Mouse (Mus musculus): ENCODE results near the gene U90926. TPM values are rescaled to one million over a fixed set of nuclear protein-coding genes. Genes with fewer than 3 reads are reported as not detected.

U90926 gene
- total RNA-seq (2014; rRNA removed) (not detected in 2 replicates), polyA plus RNA-seq (2012; rRNA removed) (not detected in 2 replicates)

GRCm38 (mm10) chr5:92215308-92215707 is at the start of gene U90926:
Gene U90926 (minus strand): TSS chr5:92215408.
- no peak within 1 kb of the TSS for H3K4me3 ChIP-seq (ENCODE audit: insufficient read depth, low read depth, low read length)
- no peak within 1 kb of the TSS for H3K27ac ChIP-seq (replicated peaks; ENCODE audit: insufficient read depth, low read depth, low read length)
- 92% methylated on average over 4 of the region's 4 CpGs for WGBS
- H3K4me1 ChIP-seq (ENCODE audit: control insufficient read depth, insufficient read depth, low read length): no peaks in the 10 kb centered on the region
- H3K36me3 ChIP-seq (ENCODE audit: control insufficient read depth, insufficient read depth, low read length): no peaks in the 10 kb centered on the region
- DNase-seq (ENCODE audit: extremely low read depth, low read depth, low spot score): no peak
- no peak within 1 kb of the TSS for H3K9ac ChIP-seq (ENCODE audit: low read depth, low read length)
- TF ChIP-seq POLR2A (IDR thresholded peaks at IDR 0.05; ENCODE audit: extremely low read depth, insufficient read depth, low read length): no peak
- no peak for TF ChIP-seq CTCF (IDR thresholded peaks at IDR 0.05; ENCODE audit: low read depth, low read length)
- H3K27me3 ChIP-seq (ENCODE audit: control insufficient read depth, insufficient read depth, low read length): no peaks in the 10 kb centered on the region
- no peaks in the 10 kb centered on the region for H3K79me2 ChIP-seq (ENCODE audit: control insufficient read depth, insufficient read depth, low read length)

- Histone ChIP-seq H3K79me2 (ENCODE audit: control insufficient read depth, insufficient read depth, low read length) (no peaks in the 10 kb centered on the region), H3K4me3 (ENCODE audit: insufficient read depth, low read depth, low read length) (no peak overlapping the region), H3K27ac (replicated peaks; ENCODE audit: insufficient read depth, low read depth, low read length) (no peak overlapping the region), H3K9ac (ENCODE audit: low read depth, low read length) (no peak overlapping the region), H3K27me3 (ENCODE audit: control insufficient read depth, insufficient read depth, low read length) (no peaks in the 10 kb centered on the region), H3K4me1 (ENCODE audit: control insufficient read depth, insufficient read depth, low read length) (no peaks in the 10 kb centered on the region), H3K36me3 (ENCODE audit: control insufficient read depth, insufficient read depth, low read length) (peaks cover 5% of the 10 kb centered on the region; the same call in 1 of the 2 replicates)
- no peak for DNase-seq (ENCODE audit: extremely low read depth, low read depth, low spot score)
- no peak for TF ChIP-seq CTCF (IDR thresholded peaks at IDR 0.05; ENCODE audit: low read depth, low read length)
- no peak for TF ChIP-seq POLR2A (IDR thresholded peaks at IDR 0.05; ENCODE audit: extremely low read depth, insufficient read depth, low read length)
- WGBS: 87% methylated on average over 4 of the region's 4 CpGs
Observed at GRCm38 (mm10) chr5:92263761-92264359, 48.7 kb upstream of the U90926 start.

GRCm38 (mm10) chr5:92262646-92263045 is 47.4 kb upstream of the U90926 start:
- TF ChIP-seq POLR2A (IDR thresholded peaks at IDR 0.05; ENCODE audit: extremely low read depth, insufficient read depth, low read length): no peak
- no peak for TF ChIP-seq CTCF (IDR thresholded peaks at IDR 0.05; ENCODE audit: low read depth, low read length)
- Histone ChIP-seq H3K9ac (ENCODE audit: low read depth, low read length) (no peak overlapping the region), H3K27ac (replicated peaks; ENCODE audit: insufficient read depth, low read depth, low read length) (no peak overlapping the region), H3K4me3 (ENCODE audit: insufficient read depth, low read depth, low read length) (no peak overlapping the region), H3K36me3 (ENCODE audit: control insufficient read depth, insufficient read depth, low read length) (peaks cover 5% of the 10 kb centered on the region; the same call in 1 of the 2 replicates), H3K27me3 (ENCODE audit: control insufficient read depth, insufficient read depth, low read length) (no peaks in the 10 kb centered on the region), H3K4me1 (ENCODE audit: control insufficient read depth, insufficient read depth, low read length) (no peaks in the 10 kb centered on the region), H3K79me2 (ENCODE audit: control insufficient read depth, insufficient read depth, low read length) (no peaks in the 10 kb centered on the region)
- 88% methylated on average over 8 of the region's 8 CpGs for WGBS
- no peak for DNase-seq (ENCODE audit: extremely low read depth, low read depth, low spot score)

- Histone ChIP-seq H3K79me2 (ENCODE audit: control insufficient read depth, insufficient read depth, low read length) (no peaks in the 10 kb centered on the region), H3K36me3 (ENCODE audit: control insufficient read depth, insufficient read depth, low read length) (no peaks in the 10 kb centered on the region), H3K27me3 (ENCODE audit: control insufficient read depth, insufficient read depth, low read length) (no peaks in the 10 kb centered on the region), H3K27ac (replicated peaks; ENCODE audit: insufficient read depth, low read depth, low read length) (no peak within 1 kb of the TSS), H3K4me1 (ENCODE audit: control insufficient read depth, insufficient read depth, low read length) (no peaks in the 10 kb centered on the region), H3K4me3 (ENCODE audit: insufficient read depth, low read depth, low read length) (no peak within 1 kb of the TSS), H3K9ac (ENCODE audit: low read depth, low read length) (no peak within 1 kb of the TSS)
- 66% methylated on average over 6 of the region's 6 CpGs for WGBS
- TF ChIP-seq CTCF (IDR thresholded peaks at IDR 0.05; ENCODE audit: low read depth, low read length): no peak
- TF ChIP-seq POLR2A (IDR thresholded peaks at IDR 0.05; ENCODE audit: extremely low read depth, insufficient read depth, low read length): no peak
- DNase-seq (ENCODE audit: extremely low read depth, low read depth, low spot score): no peak
Observed at GRCm38 (mm10) chr5:92256218-92256617, 41.0 kb upstream of the U90926 start, which contains the start of gene Ppef2. Gene Ppef2 (minus strand): TSS chr5:92256278.

- WGBS: 69% methylated on average over 6 of the region's 6 CpGs
- no peak for DNase-seq (ENCODE audit: extremely low read depth, low read depth, low spot score)
- Histone ChIP-seq H3K27me3 (ENCODE audit: control insufficient read depth, insufficient read depth, low read length) (no peaks in the 10 kb centered on the region), H3K9ac (ENCODE audit: low read depth, low read length) (no peak overlapping the region), H3K27ac (replicated peaks; ENCODE audit: insufficient read depth, low read depth, low read length) (no peak overlapping the region), H3K79me2 (ENCODE audit: control insufficient read depth, insufficient read depth, low read length) (no peaks in the 10 kb centered on the region), H3K4me1 (ENCODE audit: control insufficient read depth, insufficient read depth, low read length) (no peaks in the 10 kb centered on the region), H3K36me3 (ENCODE audit: control insufficient read depth, insufficient read depth, low read length) (no peaks in the 10 kb centered on the region), H3K4me3 (ENCODE audit: insufficient read depth, low read depth, low read length) (no peak overlapping the region)
- TF ChIP-seq POLR2A (IDR thresholded peaks at IDR 0.05; ENCODE audit: extremely low read depth, insufficient read depth, low read length) (no peak), CTCF (IDR thresholded peaks at IDR 0.05; ENCODE audit: low read depth, low read length) (no peak)
Observed at GRCm38 (mm10) chr5:92254476-92254875, 39.3 kb upstream of the U90926 start.

GRCm38 (mm10) chr5:92252797-92253343 is 37.7 kb upstream of the U90926 start:
- H3K4me3 ChIP-seq (ENCODE audit: insufficient read depth, low read depth, low read length): no peak overlapping the region
- no peak overlapping the region for H3K9ac ChIP-seq (ENCODE audit: low read depth, low read length)
- no peaks in the 10 kb centered on the region for H3K27me3 ChIP-seq (ENCODE audit: control insufficient read depth, insufficient read depth, low read length)
- no peaks in the 10 kb centered on the region for H3K4me1 ChIP-seq (ENCODE audit: control insufficient read depth, insufficient read depth, low read length)
- TF ChIP-seq CTCF (IDR thresholded peaks at IDR 0.05; ENCODE audit: low read depth, low read length): no peak
- no peak for TF ChIP-seq POLR2A (IDR thresholded peaks at IDR 0.05; ENCODE audit: extremely low read depth, insufficient read depth, low read length)
- no peaks in the 10 kb centered on the region for H3K36me3 ChIP-seq (ENCODE audit: control insufficient read depth, insufficient read depth, low read length)
- no peak overlapping the region for H3K27ac ChIP-seq (replicated peaks; ENCODE audit: insufficient read depth, low read depth, low read length)
- no peaks in the 10 kb centered on the region for H3K79me2 ChIP-seq (ENCODE audit: control insufficient read depth, insufficient read depth, low read length)
- WGBS: 35% methylated on average over 18 of the region's 18 CpGs
- DNase-seq (ENCODE audit: extremely low read depth, low read depth, low spot score): no peak

All from liver, adult 2 months (tissue).